Mouse (Mus musculus): ENCODE measurements around the gene 4930548H24Rik. TPM values are rescaled to one million over a fixed set of nuclear protein-coding genes. Genes with fewer than 3 reads are reported as not detected.

4930548H24Rik gene
- polyA plus RNA-seq, 1 experiment from 2014 or later: not detected

GRCm38 (mm10) chr5:31487889-31488288 is 2.3 kb downstream of the 4930548H24Rik start:
- Histone ChIP-seq H3K27me3 (ENCODE audit: control insufficient read depth, insufficient read depth, low read length) (no peaks in the 10 kb centered on the region), H3K9me3 (ENCODE audit: control insufficient read depth, low read length) (no peaks in the 10 kb centered on the region), H3K4me1 (ENCODE audit: control insufficient read depth, insufficient read depth, low read length) (no peaks in the 10 kb centered on the region), H3K9ac (ENCODE audit: low read length) (no peak overlapping the region), H3K27ac (ENCODE audit: low read depth, low read length) (no peak overlapping the region), H3K36me3 (ENCODE audit: control insufficient read depth, insufficient read depth, low read length) (no peaks in the 10 kb centered on the region), H3K4me3 (ENCODE audit: low read depth, low read length) (no peak overlapping the region), H3K4me2 (no peak overlapping the region)
- ATAC-seq (ENCODE audit: low FRiP score) (no peak), DNase-seq (ENCODE audit: low spot score, missing footprints) (no peak)
- WGBS: 85% methylated on average over 3 of the region's 3 CpGs

- ATAC-seq (ENCODE audit: low FRiP score) (no peak), DNase-seq (ENCODE audit: low spot score, missing footprints) (no peak)
- WGBS: 68% methylated on average over 7 of the region's 7 CpGs
- no peak overlapping the region for H3K4me2 ChIP-seq
- no peaks in the 10 kb centered on the region for H3K36me3 ChIP-seq (ENCODE audit: control insufficient read depth, insufficient read depth, low read length)
- no peaks in the 10 kb centered on the region for H3K27me3 ChIP-seq (ENCODE audit: control insufficient read depth, insufficient read depth, low read length)
- no peak overlapping the region for H3K27ac ChIP-seq (ENCODE audit: low read depth, low read length)
- H3K9me3 ChIP-seq (ENCODE audit: control insufficient read depth, low read length): no peaks in the 10 kb centered on the region
- H3K4me3 ChIP-seq (ENCODE audit: low read depth, low read length): no peak overlapping the region
- no peak overlapping the region for H3K9ac ChIP-seq (ENCODE audit: low read length)
- H3K4me1 ChIP-seq (ENCODE audit: control insufficient read depth, insufficient read depth, low read length): no peaks in the 10 kb centered on the region
Measured at GRCm38 (mm10) chr5:31489116-31489769, 3.7 kb downstream of the 4930548H24Rik start.

GRCm38 (mm10) chr5:31492031-31492430 is 6.5 kb downstream of the 4930548H24Rik start:
- H3K9ac ChIP-seq (ENCODE audit: low read length): no peak overlapping the region
- 0 out of 2 replicates have a peak, but pooled peaks cover 2% of the 10 kb centered on the region for H3K36me3 ChIP-seq (ENCODE audit: control insufficient read depth, insufficient read depth, low read length)
- H3K4me3 ChIP-seq (ENCODE audit: low read depth, low read length): no peak overlapping the region
- H3K4me1 ChIP-seq (ENCODE audit: control insufficient read depth, insufficient read depth, low read length): peaks cover 6% of the 10 kb centered on the region
- DNase-seq (ENCODE audit: low spot score, missing footprints): no peak
- no peak overlapping the region for H3K4me2 ChIP-seq
- ATAC-seq (ENCODE audit: low FRiP score): no peak
- no peaks in the 10 kb centered on the region for H3K9me3 ChIP-seq (ENCODE audit: control insufficient read depth, low read length)
- WGBS: 42% methylated on average over 1 of the region's 1 CpGs
- no peak overlapping the region for H3K27ac ChIP-seq (ENCODE audit: low read depth, low read length)
- H3K27me3 ChIP-seq (ENCODE audit: control insufficient read depth, insufficient read depth, low read length): no peaks in the 10 kb centered on the region

GRCm38 (mm10) chr5:31494513-31495297 is 9.2 kb downstream of the 4930548H24Rik start, which contains the start of gene Gpn1:
Gene Gpn1 (plus strand): TSS chr5:31494741.
- Histone ChIP-seq H3K27me3 (ENCODE audit: control insufficient read depth, insufficient read depth, low read length) (no peaks in the 10 kb centered on the region), H3K9ac (ENCODE audit: low read length) (peak within 1 kb of the TSS; percentile 78), H3K36me3 (ENCODE audit: control insufficient read depth, insufficient read depth, low read length) (peaks cover 11% of the 10 kb centered on the region), H3K4me3 (ENCODE audit: low read depth, low read length) (peak within 1 kb of the TSS; percentile 81), H3K4me1 (ENCODE audit: control insufficient read depth, insufficient read depth, low read length) (peaks cover 6% of the 10 kb centered on the region), H3K27ac (ENCODE audit: low read depth, low read length) (no peak within 1 kb of the TSS), H3K4me2 (peak within 1 kb of the TSS; percentile 76), H3K9me3 (ENCODE audit: control insufficient read depth, low read length) (no peaks in the 10 kb centered on the region)
- DNase-seq (ENCODE audit: low spot score, missing footprints): peak; percentile 97
- WGBS: under 1% methylated on average over 49 of the region's 49 CpGs
- ATAC-seq (ENCODE audit: low FRiP score): peak; percentile 100

- H3K4me3 ChIP-seq (ENCODE audit: low read depth, low read length): no peak overlapping the region
- H3K27ac ChIP-seq (ENCODE audit: low read depth, low read length): no peak overlapping the region
- no peaks in the 10 kb centered on the region for H3K4me1 ChIP-seq (ENCODE audit: control insufficient read depth, insufficient read depth, low read length)
- no peaks in the 10 kb centered on the region for H3K27me3 ChIP-seq (ENCODE audit: control insufficient read depth, insufficient read depth, low read length)
- no peak for DNase-seq (ENCODE audit: low spot score, missing footprints)
- no peak overlapping the region for H3K4me2 ChIP-seq
- H3K9me3 ChIP-seq (ENCODE audit: control insufficient read depth, low read length): no peaks in the 10 kb centered on the region
- ATAC-seq (ENCODE audit: low FRiP score): no peak
- 89% methylated on average over 10 of the region's 10 CpGs for WGBS
- H3K36me3 ChIP-seq (ENCODE audit: control insufficient read depth, insufficient read depth, low read length): peaks cover 18% of the 10 kb centered on the region
- H3K9ac ChIP-seq (ENCODE audit: low read length): no peak overlapping the region
Measured at GRCm38 (mm10) chr5:31504843-31505242, 19.3 kb downstream of the 4930548H24Rik start.

- no peaks in the 10 kb centered on the region for H3K9me3 ChIP-seq (ENCODE audit: control insufficient read depth, low read length)
- no peak overlapping the region for H3K4me2 ChIP-seq
- H3K9ac ChIP-seq (ENCODE audit: low read length): no peak overlapping the region
- no peak for DNase-seq (ENCODE audit: low spot score, missing footprints)
- WGBS: 86% methylated on average over 1 of the region's 1 CpGs
- no peak overlapping the region for H3K27ac ChIP-seq (ENCODE audit: low read depth, low read length)
- H3K36me3 ChIP-seq (ENCODE audit: control insufficient read depth, insufficient read depth, low read length): peaks cover 9% of the 10 kb centered on the region
- no peak overlapping the region for H3K4me3 ChIP-seq (ENCODE audit: low read depth, low read length)
- ATAC-seq (ENCODE audit: low FRiP score): no peak
- H3K4me1 ChIP-seq (ENCODE audit: control insufficient read depth, insufficient read depth, low read length): no peaks in the 10 kb centered on the region
- no peaks in the 10 kb centered on the region for H3K27me3 ChIP-seq (ENCODE audit: control insufficient read depth, insufficient read depth, low read length)
Measured at GRCm38 (mm10) chr5:31512481-31512880, 26.9 kb downstream of the 4930548H24Rik start.

- Histone ChIP-seq H3K36me3 (ENCODE audit: control insufficient read depth, insufficient read depth, low read length) (peaks cover 10% of the 10 kb centered on the region), H3K9me3 (ENCODE audit: control insufficient read depth, low read length) (no peaks in the 10 kb centered on the region), H3K9ac (ENCODE audit: low read length) (no peak overlapping the region), H3K27ac (ENCODE audit: low read depth, low read length) (no peak overlapping the region), H3K27me3 (ENCODE audit: control insufficient read depth, insufficient read depth, low read length) (no peaks in the 10 kb centered on the region), H3K4me2 (no peak overlapping the region), H3K4me3 (ENCODE audit: low read depth, low read length) (no peak overlapping the region), H3K4me1 (ENCODE audit: control insufficient read depth, insufficient read depth, low read length) (no peaks in the 10 kb centered on the region; the same call in 1 of the 2 replicates)
- WGBS: 95% methylated on average over 6 of the region's 6 CpGs
- ATAC-seq (ENCODE audit: low FRiP score) (no peak), DNase-seq (ENCODE audit: low spot score, missing footprints) (no peak)
Measured at GRCm38 (mm10) chr5:31520556-31520955, 35.0 kb downstream of the 4930548H24Rik start.

- peaks cover 2% of the 10 kb centered on the region; the same call in 1 of the 2 replicates for H3K36me3 ChIP-seq (ENCODE audit: control insufficient read depth, insufficient read depth, low read length)
- under 1% methylated on average over 28 of the region's 28 CpGs for WGBS
- peak within 1 kb of the TSS; percentile 89 for H3K9ac ChIP-seq (ENCODE audit: low read length)
- H3K9me3 ChIP-seq (ENCODE audit: control insufficient read depth, low read length): no peaks in the 10 kb centered on the region
- peak within 1 kb of the TSS; percentile 97 for H3K4me2 ChIP-seq
- DNase-seq (ENCODE audit: low spot score, missing footprints): peak; percentile 98
- ATAC-seq (ENCODE audit: low FRiP score): peak; percentile 85
- no peaks in the 10 kb centered on the region for H3K27me3 ChIP-seq (ENCODE audit: control insufficient read depth, insufficient read depth, low read length)
- H3K27ac ChIP-seq (ENCODE audit: low read depth, low read length): 0 out of 2 replicates have a peak within 1 kb of the TSS, but pooled peaks have one; percentile 62
- peaks cover 10% of the 10 kb centered on the region for H3K4me1 ChIP-seq (ENCODE audit: control insufficient read depth, insufficient read depth, low read length)
- H3K4me3 ChIP-seq (ENCODE audit: low read depth, low read length): peak within 1 kb of the TSS; percentile 87
Measured at GRCm38 (mm10) chr5:31526354-31527116, 41.0 kb downstream of the 4930548H24Rik start, which contains the start of gene Slc4a1ap. Gene Slc4a1ap (plus strand): TSS chr5:31526995.

Data from midbrain, embryonic 11.5 days (tissue).